Mouse (Mus musculus) adrenal gland, adult 2 months (tissue): ENCODE results near the gene Klf4. TPM values are rescaled to one million over a fixed set of nuclear protein-coding genes. Genes with fewer than 3 reads are reported as not detected.

Experiments
- DNase-seq: peaks from one replicate; pipeline ENCODE4 v3.0.0; 2021
- long read RNA-seq: library from polyadenylated mRNA; stranded (forward); transcript quantifications from one replicate; pipeline ENCODE4 v2.0.0, GENCODE M21; 2021
- polyA plus RNA-seq: library from polyadenylated mRNA; depleted of rRNA; stranded (reverse); fragments of >200 nt; gene quantifications from 2 replicates; pipeline ENCODE4 v1.2.3, GENCODE M21; 2012; rRNA removed
- total RNA-seq, 2 experiments: library from RNA; stranded (reverse); gene quantifications; 2 replicates each; pipeline ENCODE4 v1.2.3; 2021

Gene Klf4
- total RNA-seq, result 10 to 100 TPM; 15.4 to 19.3 TPM
- polyA plus RNA-seq, result 20.0 and 28.0 TPM in 2 replicates
- long read RNA-seq, partial matches to known transcripts, result 3 of 5 reads
- long read RNA-seq, other reads (novel, unspliced or antisense), result 1 of 5 reads

GRCm38 (mm10) chr4:55532407-55533195 lies at the start of gene Klf4:
Gene Klf4 (minus strand): TSS chr4:55532466.
- peak; percentile 96 for DNase-seq

DNA sequence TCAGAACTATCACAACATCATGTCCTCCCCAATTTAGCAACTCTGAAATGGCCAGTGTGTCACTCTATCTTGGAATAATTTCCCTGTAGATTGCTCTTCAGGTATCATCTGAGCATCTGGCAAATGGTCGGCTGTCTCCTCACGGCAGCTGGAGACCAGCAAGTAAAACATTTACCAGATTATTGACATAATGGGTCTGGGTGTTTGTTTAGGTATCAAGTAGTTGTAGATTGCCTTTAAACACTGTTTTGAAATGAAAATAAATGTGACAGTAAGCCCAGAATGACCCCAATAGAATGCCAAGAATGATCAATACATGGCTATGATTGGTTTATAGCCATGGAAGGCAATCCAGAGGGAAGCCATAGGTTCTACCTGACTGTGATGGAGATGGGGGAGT lies 39.2 kb upstream of the Klf4 start:
- DNase-seq, result no peak

DNA sequence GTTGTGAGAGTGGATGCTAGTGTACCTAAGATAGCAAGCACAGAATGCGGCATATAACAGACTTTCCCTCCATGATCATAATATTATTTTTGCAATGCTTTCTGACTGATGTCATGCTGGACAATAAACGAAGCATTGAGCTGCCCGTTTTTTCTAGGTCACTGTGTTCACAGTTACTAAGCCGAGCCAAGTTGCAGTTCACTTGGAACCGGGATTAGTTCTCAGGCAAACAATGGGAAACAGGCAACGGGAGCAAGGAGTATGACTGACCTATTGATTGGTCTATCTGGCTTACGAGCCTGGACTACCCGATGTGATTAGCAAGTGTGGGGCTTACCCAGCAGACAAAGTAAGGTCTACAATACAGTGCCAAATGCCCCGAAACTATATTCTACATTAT lies 35.7 kb upstream of the Klf4 start:
- DNase-seq, result no peak

DNA sequence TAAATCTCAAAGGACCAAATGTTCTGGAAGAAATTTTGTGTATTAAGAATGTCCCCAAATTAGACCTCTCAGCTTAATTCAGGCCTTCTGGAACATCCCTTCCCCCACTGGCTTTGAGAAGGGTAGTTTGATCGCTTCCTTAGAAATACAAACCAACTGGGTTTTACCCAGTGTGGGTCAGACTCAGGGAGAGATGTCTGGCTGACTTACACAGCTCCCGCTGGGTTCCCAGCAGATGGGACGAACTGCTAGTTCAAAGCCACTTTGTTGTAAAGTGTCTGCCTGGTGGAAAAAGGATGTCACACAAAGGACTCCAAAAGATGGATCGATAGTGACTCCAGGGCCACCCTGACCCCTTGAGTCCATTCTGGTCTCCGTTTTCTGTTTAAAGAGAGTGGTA lies 35.3 kb upstream of the Klf4 start:
- no peak for DNase-seq

DNA sequence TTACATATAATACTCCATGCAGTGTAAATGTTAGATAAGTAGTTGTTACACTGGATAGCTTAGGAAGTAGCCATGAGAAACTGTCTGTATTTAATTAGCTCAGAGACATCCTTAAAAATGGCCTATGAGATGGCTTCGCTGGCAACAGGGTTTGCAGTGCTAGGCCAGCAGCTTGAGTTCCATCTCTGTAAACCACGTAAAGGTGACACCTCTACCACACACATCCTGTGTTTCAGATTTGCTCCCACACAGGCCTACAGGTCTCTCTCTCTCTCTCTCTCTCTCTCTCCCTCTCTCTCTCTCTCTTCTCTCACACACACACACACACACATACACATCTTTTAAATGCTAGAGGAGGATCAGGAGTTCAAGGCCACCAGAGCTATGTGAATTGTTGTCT lies 32.1 kb upstream of the Klf4 start:
- DNase-seq, result no peak

GRCm38 (mm10) chr4:55563050-55563449 lies 30.8 kb upstream of the Klf4 start:
- peak; percentile 10 for DNase-seq

DNA sequence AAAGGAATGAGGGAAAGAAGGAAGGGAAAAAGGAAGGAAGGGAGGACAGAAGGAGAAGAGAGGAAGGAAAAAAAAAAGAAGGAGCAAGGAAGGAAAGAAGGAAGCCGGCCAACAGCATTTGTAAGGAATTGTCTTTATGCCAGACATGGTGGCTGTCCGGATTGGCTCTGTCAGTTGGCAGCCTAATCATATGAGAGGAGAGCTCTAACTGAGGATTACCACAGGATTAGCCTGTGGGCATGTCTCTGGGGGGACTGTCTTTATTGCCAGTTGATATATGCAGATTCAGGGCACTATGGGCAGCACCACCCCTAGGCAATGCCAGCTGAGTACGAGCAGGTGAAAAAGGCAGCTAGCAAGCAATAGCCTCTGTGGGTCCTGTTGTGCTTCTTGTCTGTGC lies 29.8 kb upstream of the Klf4 start:
- no peak for DNase-seq

GRCm38 (mm10) chr4:55546869-55547268 lies 14.6 kb upstream of the Klf4 start:
- no peak for DNase-seq

GRCm38 (mm10) chr4:55542753-55543152 lies 10.5 kb upstream of the Klf4 start:
- no peak for DNase-seq

DNA sequence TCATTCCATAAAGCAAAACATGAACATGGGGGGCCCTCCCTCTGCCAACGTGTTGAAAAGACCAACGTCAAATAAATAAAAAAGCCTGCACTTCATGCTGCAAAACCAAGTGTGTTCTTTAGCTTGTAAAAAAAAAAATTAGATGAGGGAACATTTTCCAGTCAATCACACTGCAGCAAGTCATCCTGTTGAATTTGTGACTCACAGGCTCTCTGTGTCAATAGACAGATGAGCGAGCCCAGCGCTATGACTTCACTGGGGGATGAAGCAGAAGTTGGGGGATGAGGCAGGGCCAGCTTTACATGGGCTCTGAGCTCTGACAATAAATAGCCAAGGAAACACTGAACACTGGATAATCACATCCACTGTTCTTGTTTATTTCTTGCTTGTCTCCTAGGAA lies 9.4 kb upstream of the Klf4 start:
- peak; percentile 35 for DNase-seq

GRCm38 (mm10) chr4:55541221-55541620 lies 9.0 kb upstream of the Klf4 start:
- DNase-seq, result no peak

GRCm38 (mm10) chr4:55535012-55535411 lies 2.7 kb upstream of the Klf4 start:
- DNase-seq, result no peak

DNA sequence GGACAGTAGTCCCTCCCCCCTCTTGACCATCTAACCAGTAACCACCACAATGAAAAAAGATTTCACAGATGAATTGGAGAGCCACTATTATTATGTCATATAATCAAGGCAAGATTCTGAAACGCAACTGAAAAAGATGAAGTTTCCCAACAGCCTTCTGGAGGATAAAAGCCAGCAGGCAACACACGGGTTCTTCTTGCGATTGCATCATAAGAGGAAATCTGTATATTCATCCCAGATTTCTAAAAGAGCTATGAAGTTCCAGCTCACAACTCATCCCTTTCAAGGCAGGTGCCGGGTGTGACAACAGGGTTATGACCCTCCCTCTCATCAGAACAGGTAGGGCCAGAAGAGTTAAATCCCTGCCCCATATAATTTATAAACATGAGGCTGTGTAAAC lies 2.2 kb upstream of the Klf4 start:
- no peak for DNase-seq

DNA sequence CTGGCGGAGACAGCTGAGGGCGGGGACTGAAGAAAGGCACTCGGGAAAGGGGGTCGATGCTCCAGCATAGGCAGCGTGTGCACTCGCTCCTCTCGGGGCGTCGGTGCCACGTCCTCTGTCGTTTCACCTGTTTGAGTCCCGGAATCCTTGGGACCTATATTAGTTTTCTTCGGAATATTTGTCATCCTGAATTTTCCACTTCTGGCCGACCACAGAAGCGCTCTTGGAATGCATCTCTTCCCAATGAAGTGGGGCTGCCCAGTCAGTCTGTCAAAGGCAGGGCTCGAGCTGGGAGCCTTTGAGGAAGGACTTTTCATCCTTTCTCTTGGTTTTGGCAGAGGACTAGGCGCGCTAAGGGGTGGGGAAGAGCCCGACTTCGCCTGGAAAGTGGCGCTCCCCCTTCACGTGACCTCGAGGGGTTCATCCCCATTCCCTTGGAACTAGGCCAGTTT lies 1.6 kb upstream of the Klf4 start:
- DNase-seq, result peak; percentile 45

- no peak for DNase-seq
These were observed 1.0 kb upstream of the Klf4 start for GRCm38 (mm10) chr4:55533196-55533802.

- DNase-seq, result no peak
These were observed 335 bp downstream of the Klf4 start for GRCm38 (mm10) chr4:55531856-55532406.

- DNase-seq, result peak; percentile 67
These were observed 990 bp downstream of the Klf4 start for GRCm38 (mm10) chr4:55531096-55531855.

- no peak for DNase-seq
These were observed 1.6 kb downstream of the Klf4 start for GRCm38 (mm10) chr4:55530731-55531095.

- peak; percentile 88 for DNase-seq
These were observed 2.0 kb downstream of the Klf4 start for GRCm38 (mm10) chr4:55530236-55530635.

GRCm38 (mm10) chr4:55528404-55528803 lies 3.9 kb downstream of the Klf4 start:
- DNase-seq, result no peak

GRCm38 (mm10) chr4:55527931-55528330 lies 4.3 kb downstream of the Klf4 start:
- no peak for DNase-seq
